Mouse (Mus musculus): ENCODE measurements at regions not wholly inside any gene's neighbourhood (a gene's known extent, or its start where the extent isn't known, plus 50 kb on each side); places are given as distances from the start of the nearest gene placed in this dataset.

- Histone ChIP-seq H3K27ac (replicated peaks) (no peak overlapping the region), H3K27me3 (ENCODE audit: control insufficient read depth, insufficient read depth, low read length) (no peaks in the 10 kb centered on the region), H3K36me3 (ENCODE audit: control insufficient read depth, insufficient read depth, low read length) (no peaks in the 10 kb centered on the region), H3K9me3 (ENCODE audit: control insufficient read depth, low read length) (no peaks in the 10 kb centered on the region), H3K4me1 (replicated peaks; ENCODE audit: control insufficient read depth, insufficient read depth) (no peaks in the 10 kb centered on the region), H3K9ac (ENCODE audit: low read length) (no peak overlapping the region), H3K4me2 (replicated peaks; ENCODE audit: low read depth) (no peak overlapping the region), H3K4me3 (ENCODE audit: low read depth, low read length) (no peak overlapping the region)
- no peak for DNase-seq (ENCODE audit: low spot score)
- TF ChIP-seq EP300 (optimal IDR thresholded peaks at IDR 0.05) (no peak), CTCF (IDR thresholded peaks at IDR 0.05; ENCODE audit: low read depth) (no peak)
- ATAC-seq (ENCODE audit: low FRiP score, low TSS enrichment), result no peak
- 95% methylated on average over 1 of the region's 1 CpGs for WGBS
Measured at GRCm38 (mm10) chr15:50005142-50005541, 3879.6 kb upstream of the Gm7489 start.

GRCm38 (mm10) chr15:50046653-50047052 lies 3838.1 kb upstream of the Gm7489 start:
- Histone ChIP-seq H3K4me1 (replicated peaks; ENCODE audit: control insufficient read depth, insufficient read depth) (no peaks in the 10 kb centered on the region), H3K9me3 (ENCODE audit: control insufficient read depth, low read length) (no peaks in the 10 kb centered on the region), H3K36me3 (ENCODE audit: control insufficient read depth, insufficient read depth, low read length) (no peaks in the 10 kb centered on the region), H3K9ac (ENCODE audit: low read length) (no peak overlapping the region), H3K27me3 (ENCODE audit: control insufficient read depth, insufficient read depth, low read length) (no peaks in the 10 kb centered on the region), H3K4me3 (ENCODE audit: low read depth, low read length) (no peak overlapping the region), H3K27ac (replicated peaks) (no peak overlapping the region), H3K4me2 (replicated peaks; ENCODE audit: low read depth) (no peak overlapping the region)
- no peak for DNase-seq (ENCODE audit: low spot score)
- ATAC-seq (ENCODE audit: low FRiP score, low TSS enrichment), result no peak
- TF ChIP-seq CTCF (IDR thresholded peaks at IDR 0.05; ENCODE audit: low read depth), result peak; percentile 53
- TF ChIP-seq EP300 (optimal IDR thresholded peaks at IDR 0.05), result no peak

DNA sequence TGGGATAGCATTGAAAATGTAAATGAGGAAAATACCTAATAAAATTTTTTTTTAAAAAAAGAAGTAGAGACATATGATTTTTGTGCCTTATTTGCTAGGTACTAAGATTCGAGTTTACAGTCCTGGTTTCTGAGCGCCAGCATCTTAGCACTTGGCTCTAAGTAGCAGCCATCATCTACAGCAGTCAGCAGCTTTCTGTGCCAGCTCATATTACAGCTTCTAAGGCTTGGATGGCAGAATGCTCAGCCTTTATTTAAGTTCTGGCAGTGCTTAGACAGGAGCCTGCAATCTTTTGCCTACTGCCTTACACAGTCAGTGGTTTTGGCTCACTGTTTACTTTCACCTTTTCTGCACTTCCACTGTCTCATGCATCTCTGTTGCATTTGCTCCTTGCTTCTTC lies 3831.2 kb upstream of the Gm7489 start:
- no peaks in the 10 kb centered on the region for H3K27me3 ChIP-seq (ENCODE audit: control insufficient read depth, insufficient read depth, low read length)
- WGBS, result 71% methylated on average over 2 of the region's 2 CpGs
- no peaks in the 10 kb centered on the region for H3K4me1 ChIP-seq (replicated peaks; ENCODE audit: control insufficient read depth, insufficient read depth)
- no peak overlapping the region for H3K4me2 ChIP-seq (replicated peaks; ENCODE audit: low read depth)
- H3K9ac ChIP-seq (ENCODE audit: low read length), result no peak overlapping the region
- H3K9me3 ChIP-seq (ENCODE audit: control insufficient read depth, low read length), result no peaks in the 10 kb centered on the region
- H3K36me3 ChIP-seq (ENCODE audit: control insufficient read depth, insufficient read depth, low read length), result no peaks in the 10 kb centered on the region
- H3K27ac ChIP-seq (replicated peaks), result no peak overlapping the region
- ATAC-seq (ENCODE audit: low FRiP score, low TSS enrichment), result no peak
- TF ChIP-seq EP300 (optimal IDR thresholded peaks at IDR 0.05), result no peak
- TF ChIP-seq CTCF (IDR thresholded peaks at IDR 0.05; ENCODE audit: low read depth), result no peak
- no peak overlapping the region for H3K4me3 ChIP-seq (ENCODE audit: low read depth, low read length)
- DNase-seq (ENCODE audit: low spot score), result no peak

- no peaks in the 10 kb centered on the region for H3K4me1 ChIP-seq (replicated peaks; ENCODE audit: control insufficient read depth, insufficient read depth)
- 63% methylated on average over 6 of the region's 6 CpGs for WGBS
- H3K4me3 ChIP-seq (ENCODE audit: low read depth, low read length), result no peak overlapping the region
- TF ChIP-seq EP300 (optimal IDR thresholded peaks at IDR 0.05) (no peak), CTCF (IDR thresholded peaks at IDR 0.05; ENCODE audit: low read depth) (no peak)
- H3K9me3 ChIP-seq (ENCODE audit: control insufficient read depth, low read length), result no peaks in the 10 kb centered on the region
- ATAC-seq (ENCODE audit: low FRiP score, low TSS enrichment) (no peak), DNase-seq (ENCODE audit: low spot score) (no peak)
- H3K9ac ChIP-seq (ENCODE audit: low read length), result no peak overlapping the region
- H3K36me3 ChIP-seq (ENCODE audit: control insufficient read depth, insufficient read depth, low read length), result no peaks in the 10 kb centered on the region
- no peak overlapping the region for H3K4me2 ChIP-seq (replicated peaks; ENCODE audit: low read depth)
- no peaks in the 10 kb centered on the region for H3K27me3 ChIP-seq (ENCODE audit: control insufficient read depth, insufficient read depth, low read length)
- no peak overlapping the region for H3K27ac ChIP-seq (replicated peaks)
Measured at GRCm38 (mm10) chr15:50053892-50054291, 3830.8 kb upstream of the Gm7489 start.

- no peak for ATAC-seq (ENCODE audit: low FRiP score, low TSS enrichment)
Measured at GRCm38 (mm10) chr15:50078246-50078645, 3806.5 kb upstream of the Gm7489 start.

GRCm38 (mm10) chr15:50082428-50082827 lies 3802.3 kb upstream of the Gm7489 start:
- no peaks in the 10 kb centered on the region for H3K36me3 ChIP-seq (ENCODE audit: control insufficient read depth, insufficient read depth, low read length)
- H3K4me3 ChIP-seq (ENCODE audit: low read depth, low read length), result no peak overlapping the region
- DNase-seq (ENCODE audit: low spot score), result no peak
- H3K4me1 ChIP-seq (replicated peaks; ENCODE audit: control insufficient read depth, insufficient read depth), result no peaks in the 10 kb centered on the region
- no peak overlapping the region for H3K4me2 ChIP-seq (replicated peaks; ENCODE audit: low read depth)
- no peak overlapping the region for H3K9ac ChIP-seq (ENCODE audit: low read length)
- H3K27me3 ChIP-seq (ENCODE audit: control insufficient read depth, insufficient read depth, low read length), result no peaks in the 10 kb centered on the region
- WGBS, result 91% methylated on average over 2 of the region's 2 CpGs
- ATAC-seq (ENCODE audit: low FRiP score, low TSS enrichment), result no peak
- TF ChIP-seq EP300 (optimal IDR thresholded peaks at IDR 0.05) (no peak), CTCF (IDR thresholded peaks at IDR 0.05; ENCODE audit: low read depth) (no peak)
- H3K9me3 ChIP-seq (ENCODE audit: control insufficient read depth, low read length), result no peaks in the 10 kb centered on the region
- no peak overlapping the region for H3K27ac ChIP-seq (replicated peaks)

More at GRCm38 (mm10) chr15:50078246-50078645, 3806.5 kb upstream of the Gm7489 start:
- no peak for TF ChIP-seq CTCF (IDR thresholded peaks at IDR 0.05; ENCODE audit: low read depth)
- TF ChIP-seq EP300 (optimal IDR thresholded peaks at IDR 0.05), result no peak
- Histone ChIP-seq H3K9me3 (ENCODE audit: control insufficient read depth, low read length) (no peaks in the 10 kb centered on the region), H3K9ac (ENCODE audit: low read length) (no peak overlapping the region), H3K4me3 (ENCODE audit: low read depth, low read length) (no peak overlapping the region), H3K27ac (replicated peaks) (no peak overlapping the region), H3K4me2 (replicated peaks; ENCODE audit: low read depth) (no peak overlapping the region), H3K36me3 (ENCODE audit: control insufficient read depth, insufficient read depth, low read length) (no peaks in the 10 kb centered on the region), H3K4me1 (replicated peaks; ENCODE audit: control insufficient read depth, insufficient read depth) (no peaks in the 10 kb centered on the region), H3K27me3 (ENCODE audit: control insufficient read depth, insufficient read depth, low read length) (no peaks in the 10 kb centered on the region)
- DNase-seq (ENCODE audit: low spot score), result no peak
- WGBS, result 85% methylated on average over 1 of the region's 1 CpGs

Data from stomach, postnatal 0 days (tissue).